Mouse (Mus musculus) CH12.LX (cell line): ENCODE results near the gene Ipo4. TPM values are rescaled to one million over a fixed set of nuclear protein-coding genes. Genes with fewer than 3 reads are reported as not detected.
A peak's percentile ranks its signal among the peaks of the same experiment; 100 is the strongest.

Source experiments
- DNase-seq: peaks from one replicate; pipeline ENCODE4 v3.0.0-alpha.2; 2013; ENCODE audit errors: extremely low read depth
- H3K27ac ChIP-seq: 2 replicates; pipeline ENCODE4 v1.5.1; 2012; ENCODE audit warnings: low read depth, mild to moderate bottlenecking, control low read depth, moderate library complexity; ENCODE audit not compliant: insufficient read depth
- H3K27me3 ChIP-seq: replicated peaks from 2 replicates; pipeline ENCODE3; 2012; ENCODE audit warnings: inconsistent platforms
- H3K36me3 ChIP-seq, 2 experiments: replicated peaks in 1 of 2; 2 replicates each; pipeline versions ENCODE3 to v1.6.1; 2012; ENCODE audit warnings: inconsistent platforms in 1 of 2, low read length in 1 of 2, mild to moderate bottlenecking in 1 of 2, mixed read lengths in 1 of 2, moderate library complexity in 1 of 2; ENCODE audit not compliant: control insufficient read depth in 1 of 2, insufficient read depth in 1 of 2
- H3K4me1 ChIP-seq, 2 experiments: 2 replicates each; pipeline ENCODE4 v1.6.1; 2012; ENCODE audit warnings: inconsistent platforms in 1 of 2, moderate library complexity in 1 of 2; ENCODE audit not compliant: insufficient read depth in 2 of 2, control insufficient read depth in 1 of 2
- H3K4me2 ChIP-seq: 2 replicates; pipeline ENCODE4 v1.6.1; 2012; ENCODE audit warnings: low read depth, mild to moderate bottlenecking, control low read depth; ENCODE audit not compliant: poor library complexity, insufficient read depth, severe bottlenecking
- H3K4me3 ChIP-seq, 3 experiments: fragments of 150-350 bp in 1 of 3; sonication (generic) in 1 of 3; replicated peaks in 1 of 3; 2 replicates each; pipeline versions ENCODE3 to v1.5.1; 2011 to 2012; ENCODE audit warnings: low read depth in 2 of 3, low read length in 2 of 3, mild to moderate bottlenecking in 2 of 3, moderate library complexity in 2 of 3, control low read depth in 1 of 3, improper control_type of control experiment in 1 of 3, inconsistent platforms in 1 of 3, mixed read lengths in 1 of 3; ENCODE audit not compliant: poor library complexity in 1 of 3
- H3K79me2 ChIP-seq: replicated peaks from 2 replicates; pipeline ENCODE4 v1.6.1; 2012; ENCODE audit warnings: mild to moderate bottlenecking, moderate library complexity; ENCODE audit not compliant: control insufficient read depth, poor library complexity, insufficient read depth, severe bottlenecking; ENCODE audit errors: extremely low read depth
- H3K9ac ChIP-seq: 2 replicates; pipeline ENCODE4 v1.6.1; 2012; ENCODE audit warnings: low read depth, mild to moderate bottlenecking, control low read depth, moderate library complexity; ENCODE audit not compliant: insufficient read depth
- H3K9me3 ChIP-seq: replicated peaks from 2 replicates; pipeline ENCODE3; 2012; ENCODE audit warnings: low read length, inconsistent platforms, mixed read lengths
- BHLHE40 ChIP-seq: IDR thresholded peaks from 2 replicates; pipeline ENCODE4 v1.6.1; 2011; ENCODE audit warnings: mild to moderate bottlenecking, low read depth, low read length, improper control_type of control experiment
- CHD1 ChIP-seq: IDR thresholded peaks from 2 replicates; pipeline ENCODE4 v1.6.1; 2012; ENCODE audit warnings: low read depth, low read length, improper control_type of control experiment, inconsistent platforms
- CHD2 ChIP-seq: IDR thresholded peaks from 2 replicates; pipeline ENCODE4 v1.6.1; 2011; ENCODE audit warnings: low read length, improper control_type of control experiment
- CTCF ChIP-seq, 2 experiments: IDR thresholded peaks in 1 of 2; conservative IDR thresholded peaks in 1 of 2; 2 replicates each; pipeline ENCODE4 v1.5.1; 2011 to 2012; ENCODE audit warnings: low read depth in 2 of 2, low read length in 2 of 2, improper control_type of control experiment in 1 of 2, inconsistent platforms in 1 of 2, mild to moderate bottlenecking in 1 of 2, moderate library complexity in 1 of 2
- E2F4 ChIP-seq: IDR thresholded peaks from 2 replicates; pipeline ENCODE4 v1.6.1; 2011; ENCODE audit warnings: low read depth, low read length, improper control_type of control experiment; ENCODE audit not compliant: insufficient replicate concordance
- ELF1 ChIP-seq: IDR thresholded peaks from 2 replicates; pipeline ENCODE4 v1.6.1; 2014; ENCODE audit warnings: low read depth, mild to moderate bottlenecking, inconsistent platforms, low read length, improper control_type of control experiment
- EP300 ChIP-seq: IDR thresholded peaks from 2 replicates; pipeline ENCODE4 v1.6.1; 2011; ENCODE audit warnings: low read length, improper control_type of control experiment
- ETS1 ChIP-seq: conservative IDR thresholded peaks from 2 replicates; pipeline ENCODE4 v1.6.1; 2012; ENCODE audit warnings: low read depth, mild to moderate bottlenecking, inconsistent platforms, low read length, improper control_type of control experiment, moderate library complexity
- GABPA ChIP-seq: IDR thresholded peaks from 2 replicates; pipeline ENCODE4 v1.6.1; 2012; ENCODE audit warnings: low read depth, low read length, improper control_type of control experiment, inconsistent platforms; ENCODE audit not compliant: insufficient replicate concordance
- HCFC1 ChIP-seq: IDR thresholded peaks from 2 replicates; pipeline ENCODE4 v1.6.1; 2012; ENCODE audit warnings: low read depth, mild to moderate bottlenecking, inconsistent platforms, low read length, improper control_type of control experiment
- IRF4 ChIP-seq: IDR thresholded peaks from 2 replicates; pipeline ENCODE4 v1.6.1; 2014; ENCODE audit warnings: low read depth, mild to moderate bottlenecking, inconsistent platforms, low read length, improper control_type of control experiment
- JUN ChIP-seq: IDR thresholded peaks from 2 replicates; pipeline ENCODE4 v1.6.1; 2011; ENCODE audit warnings: low read depth, mild to moderate bottlenecking, low read length, improper control_type of control experiment, moderate library complexity; ENCODE audit not compliant: insufficient read depth
- JUND ChIP-seq: conservative IDR thresholded peaks from 2 replicates; pipeline ENCODE4 v1.6.1; 2011; ENCODE audit warnings: low read depth, low read length, improper control_type of control experiment
- KAT2A ChIP-seq: IDR thresholded peaks from 2 replicates; pipeline ENCODE4 v1.6.1; 2012; ENCODE audit warnings: low read length, improper control_type of control experiment, inconsistent platforms; ENCODE audit not compliant: insufficient replicate concordance
- MAFK ChIP-seq: IDR thresholded peaks from 2 replicates; pipeline ENCODE4 v1.6.1; 2011; ENCODE audit warnings: low read length, improper control_type of control experiment; ENCODE audit not compliant: insufficient replicate concordance
- MAX ChIP-seq: IDR thresholded peaks from 2 replicates; pipeline ENCODE4 v1.6.1; 2011; ENCODE audit warnings: low read length, improper control_type of control experiment
- MAZ ChIP-seq: IDR thresholded peaks from 2 replicates; pipeline ENCODE4 v1.6.1; 2012; ENCODE audit warnings: low read depth, mild to moderate bottlenecking, inconsistent platforms, low read length, improper control_type of control experiment, moderate library complexity
- MEF2A ChIP-seq: IDR thresholded peaks from 2 replicates; pipeline ENCODE4 v1.6.1; 2014; ENCODE audit warnings: low read depth, mild to moderate bottlenecking, inconsistent platforms, low read length, improper control_type of control experiment, borderline replicate concordance
- MXI1 ChIP-seq: IDR thresholded peaks from 2 replicates; pipeline ENCODE4 v1.6.1; 2011; ENCODE audit warnings: mild to moderate bottlenecking, low read depth, low read length, improper control_type of control experiment
- MYC ChIP-seq: IDR thresholded peaks from 2 replicates; pipeline ENCODE4 v1.6.1; 2011; ENCODE audit warnings: low read depth, mild to moderate bottlenecking, improper control_type of control experiment, low read length
- NELFE ChIP-seq: IDR thresholded peaks from 2 replicates; pipeline ENCODE4 v1.6.1; 2011; ENCODE audit warnings: low read depth, low read length, improper control_type of control experiment
- NRF1 ChIP-seq: IDR thresholded peaks from 2 replicates; pipeline ENCODE4 v1.6.1; 2014; ENCODE audit warnings: low read depth, mild to moderate bottlenecking, inconsistent platforms, low read length, improper control_type of control experiment, moderate library complexity
- PAX5 ChIP-seq: IDR thresholded peaks from 2 replicates; pipeline ENCODE4 v1.6.1; 2012; ENCODE audit warnings: low read length, inconsistent platforms, mixed read lengths
- POLR2A ChIP-seq: IDR thresholded peaks from 2 replicates; pipeline ENCODE4 v1.6.1; 2011; ENCODE audit warnings: low read depth, mild to moderate bottlenecking, improper control_type of control experiment, low read length
- POLR2AphosphoS2 ChIP-seq: IDR thresholded peaks from 2 replicates; pipeline ENCODE4 v1.6.1; 2011; ENCODE audit warnings: low read depth, low read length, improper control_type of control experiment
- RAD21 ChIP-seq: IDR thresholded peaks from 2 replicates; pipeline ENCODE4 v1.6.1; 2011; ENCODE audit warnings: low read depth, mild to moderate bottlenecking, low read length, improper control_type of control experiment, moderate library complexity
- RCOR1 ChIP-seq: conservative IDR thresholded peaks from 2 replicates; pipeline ENCODE4 v1.6.1; 2012; ENCODE audit warnings: low read depth, mild to moderate bottlenecking, inconsistent platforms, low read length, improper control_type of control experiment
- SIN3A ChIP-seq: IDR thresholded peaks from 2 replicates; pipeline ENCODE4 v1.6.1; 2012; ENCODE audit warnings: low read length, improper control_type of control experiment, inconsistent platforms
- SMC3 ChIP-seq: IDR thresholded peaks from 2 replicates; pipeline ENCODE4 v1.6.1; 2011; ENCODE audit warnings: low read depth, low read length, improper control_type of control experiment
- TBP ChIP-seq: conservative IDR thresholded peaks from 2 replicates; pipeline ENCODE4 v1.6.1; 2011; ENCODE audit warnings: low read depth, low read length, improper control_type of control experiment
- TCF12 ChIP-seq: IDR thresholded peaks from 2 replicates; pipeline ENCODE4 v1.6.1; 2014; ENCODE audit warnings: low read depth, mild to moderate bottlenecking, inconsistent platforms, low read length, improper control_type of control experiment
- UBTF ChIP-seq: IDR thresholded peaks from 2 replicates; pipeline ENCODE4 v1.6.1; 2012; ENCODE audit warnings: low read depth, mild to moderate bottlenecking, inconsistent platforms, low read length, improper control_type of control experiment, moderate library complexity
- USF1 ChIP-seq: IDR thresholded peaks from 2 replicates; pipeline ENCODE4 v1.6.1; 2014; ENCODE audit warnings: low read depth, mild to moderate bottlenecking, inconsistent platforms, low read length, improper control_type of control experiment
- USF2 ChIP-seq: conservative IDR thresholded peaks from 2 replicates; pipeline ENCODE4 v1.6.1; 2011; ENCODE audit warnings: low read depth, low read length, improper control_type of control experiment
- ZC3H11A ChIP-seq: IDR thresholded peaks from 2 replicates; pipeline ENCODE4 v1.6.1; 2012; ENCODE audit warnings: low read depth, mild to moderate bottlenecking, inconsistent platforms, low read length, improper control_type of control experiment
- ZKSCAN1 ChIP-seq: IDR thresholded peaks from 2 replicates; pipeline ENCODE4 v1.6.1; 2012; ENCODE audit warnings: low read depth, inconsistent platforms, low read length, improper control_type of control experiment, borderline replicate concordance
- ZMIZ1 ChIP-seq: IDR thresholded peaks from 2 replicates; pipeline ENCODE4 v1.6.1; 2012; ENCODE audit warnings: low read depth, mild to moderate bottlenecking, inconsistent platforms, low read length, improper control_type of control experiment
- ZNF384 ChIP-seq: IDR thresholded peaks from 2 replicates; pipeline ENCODE4 v1.6.1; 2012; ENCODE audit warnings: low read depth, low read length, improper control_type of control experiment, inconsistent platforms
- dilution Hi-C: fragments of 300-500 bp; cut with MboI; formaldehyde crosslinking; loops from 2 replicates; pipeline ENCODE4 v1.14.3; 2020; ENCODE audit warnings: low sequenced_read_pairs; ENCODE audit not compliant: extremely low pct_unique_long_range_greater_than_20kb, extremely low pct_ligation_motif_present
- in situ Hi-C: fragments of 300-500 bp; cut with MboI; formaldehyde crosslinking; loops from 3 replicates; pipeline ENCODE4 v1.14.3; 2019; ENCODE audit warnings: low sequenced_read_pairs, low pct_ligation_motif_present, low pct_unique_long_range_greater_than_20kb, mixed read lengths
- polyA plus RNA-seq: library from polyadenylated mRNA; unstranded; fragments of >175 nt; gene quantifications from 2 replicates; pipeline ENCODE4 v1.2.1, GENCODE M21; 2012; ENCODE audit warnings: low read depth; ENCODE audit not compliant: insufficient read length
- total RNA-seq, 2 experiments: library from RNA; depleted of rRNA; stranded (reverse); fragments of 300-350 nt in 1 of 2; fragments of >200 nt in 1 of 2; gene quantifications; 2 replicates each; pipeline ENCODE4 v1.2.3; 2012 to 2014

Ipo4 gene
- total and polyA plus RNA-seq, 3 experiments: 47.5 to 175 (median 84.8) TPM

- TF ChIP-seq SMC3: no peak
- TF ChIP-seq USF1: no peak
- no peak for TF ChIP-seq NRF1
- no peak for TF ChIP-seq RCOR1
- no peak; the same call in 1 of the 2 replicates for TF ChIP-seq EP300
- no peak for TF ChIP-seq CHD1
- TF ChIP-seq USF2: no peak
- peak; percentile 26; the same call in 1 of the 2 replicates for TF ChIP-seq MEF2A
- TF ChIP-seq MXI1: peak; percentile 85; the same call in 1 of the 2 replicates
- TF ChIP-seq ZNF384: no peak
- TF ChIP-seq POLR2AphosphoS2: no peak
- TF ChIP-seq KAT2A: no peak
- no peak for TF ChIP-seq CTCF (conservative IDR thresholded peaks at IDR 0.05 in 1 of 2, IDR thresholded peaks at IDR 0.05 in 1 of 2; ENCODE audit: low read depth in 2 of 2, low read length in 2 of 2)
- peak; percentile 45; the same call in 1 of the 2 replicates for TF ChIP-seq TCF12
- peak; percentile 87 for TF ChIP-seq NELFE
- peak; percentile 74 for TF ChIP-seq SIN3A
- no peak for TF ChIP-seq JUND
- TF ChIP-seq PAX5: no peak
- no peak for TF ChIP-seq MAFK
- peak; percentile 71 for TF ChIP-seq POLR2A
- no peak for TF ChIP-seq RAD21
- no peak for TF ChIP-seq JUN
- TF ChIP-seq ELF1: peak; percentile 85
- peak; percentile 83 for TF ChIP-seq IRF4
- TF ChIP-seq ZKSCAN1: no peak
- peak; percentile 81 for TF ChIP-seq MAZ
- TF ChIP-seq UBTF: 0 out of 2 replicates have a peak, but pooled peaks have one; percentile 35
- peak; percentile 50 for TF ChIP-seq ETS1
- TF ChIP-seq TBP: peak; percentile 68
- TF ChIP-seq GABPA: no peak
- peak; percentile 49 for TF ChIP-seq BHLHE40
- no peak for TF ChIP-seq ZC3H11A
- peak; percentile 57; the same call in 1 of the 2 replicates for TF ChIP-seq MAX
- 0 out of 2 replicates have a peak, but pooled peaks have one; percentile 23 for TF ChIP-seq E2F4
- TF ChIP-seq ZMIZ1: peak; percentile 73; the same call in 1 of the 2 replicates
- TF ChIP-seq HCFC1: peak; percentile 64; the same call in 1 of the 2 replicates
- TF ChIP-seq MYC: peak; percentile 78
- 0 out of 2 replicates have a peak, but pooled peaks have one; percentile 19 for TF ChIP-seq CHD2
- no peaks in the 10 kb centered on the region for H3K9me3 ChIP-seq
- H3K27me3 ChIP-seq: no peaks in the 10 kb centered on the region
- peak within 1 kb of the TSS; percentile 77 for H3K27ac ChIP-seq
- in situ Hi-C loops: no loop called here
- peak within 1 kb of the TSS; percentile 83 for H3K9ac ChIP-seq
- peak; percentile 86 for DNase-seq
- dilution Hi-C loops: no loop called here
- H3K79me2 ChIP-seq: peaks cover 12% of the 10 kb centered on the region
- peaks cover 13 to 34% of the 10 kb centered on the region in 2 experiments for H3K4me1 ChIP-seq
- peak within 1 kb of the TSS; percentile 75 to 96 (median 95) for H3K4me3 ChIP-seq
- H3K36me3 ChIP-seq: peaks cover 19 to 33% of the 10 kb centered on the region in 2 experiments
- peak within 1 kb of the TSS; percentile 92 for H3K4me2 ChIP-seq
Observed at GRCm38 (mm10) chr14:55577871-55578667, 57.7 kb downstream of the Ipo4 start, which contains the start of gene Psme1. Gene Psme1 (plus strand): TSS chr14:55578123.
